Mouse (Mus musculus) CH12.LX (cell line): ENCODE results near the gene Sept9. TPM values are rescaled to one million over a fixed set of nuclear protein-coding genes. Genes with fewer than 3 reads are reported as not detected.

ENCODE experiments used
- DNase-seq: peaks from one replicate; pipeline ENCODE4 v3.0.0-alpha.2; 2013; ENCODE audit errors: extremely low read depth
- H3K27ac ChIP-seq: 2 replicates; pipeline ENCODE4 v1.5.1; 2012; ENCODE audit warnings: low read depth, mild to moderate bottlenecking, control low read depth, moderate library complexity; ENCODE audit not compliant: insufficient read depth
- H3K27me3 ChIP-seq: replicated peaks from 2 replicates; pipeline ENCODE3; 2012; ENCODE audit warnings: inconsistent platforms
- H3K36me3 ChIP-seq, 2 experiments: replicated peaks in 1 of 2; 2 replicates each; pipeline versions ENCODE3 to v1.6.1; 2012; ENCODE audit warnings: inconsistent platforms in 1 of 2, low read length in 1 of 2, mild to moderate bottlenecking in 1 of 2, mixed read lengths in 1 of 2, moderate library complexity in 1 of 2; ENCODE audit not compliant: control insufficient read depth in 1 of 2, insufficient read depth in 1 of 2
- H3K4me1 ChIP-seq, 2 experiments: 2 replicates each; pipeline ENCODE4 v1.6.1; 2012; ENCODE audit warnings: inconsistent platforms in 1 of 2, moderate library complexity in 1 of 2; ENCODE audit not compliant: insufficient read depth in 2 of 2, control insufficient read depth in 1 of 2
- H3K4me2 ChIP-seq: 2 replicates; pipeline ENCODE4 v1.6.1; 2012; ENCODE audit warnings: low read depth, mild to moderate bottlenecking, control low read depth; ENCODE audit not compliant: poor library complexity, insufficient read depth, severe bottlenecking
- H3K4me3 ChIP-seq, 3 experiments: fragments of 150-350 bp in 1 of 3; sonication (generic) in 1 of 3; replicated peaks in 1 of 3; 2 replicates each; pipeline versions ENCODE3 to v1.5.1; 2011 to 2012; ENCODE audit warnings: low read depth in 2 of 3, low read length in 2 of 3, mild to moderate bottlenecking in 2 of 3, moderate library complexity in 2 of 3, control low read depth in 1 of 3, improper control_type of control experiment in 1 of 3, inconsistent platforms in 1 of 3, mixed read lengths in 1 of 3; ENCODE audit not compliant: poor library complexity in 1 of 3
- H3K79me2 ChIP-seq: replicated peaks from 2 replicates; pipeline ENCODE4 v1.6.1; 2012; ENCODE audit warnings: mild to moderate bottlenecking, moderate library complexity; ENCODE audit not compliant: control insufficient read depth, poor library complexity, insufficient read depth, severe bottlenecking; ENCODE audit errors: extremely low read depth
- H3K9ac ChIP-seq: 2 replicates; pipeline ENCODE4 v1.6.1; 2012; ENCODE audit warnings: low read depth, mild to moderate bottlenecking, control low read depth, moderate library complexity; ENCODE audit not compliant: insufficient read depth
- H3K9me3 ChIP-seq: replicated peaks from 2 replicates; pipeline ENCODE3; 2012; ENCODE audit warnings: low read length, inconsistent platforms, mixed read lengths
- BHLHE40 ChIP-seq: IDR thresholded peaks from 2 replicates; pipeline ENCODE4 v1.6.1; 2011; ENCODE audit warnings: mild to moderate bottlenecking, low read depth, low read length, improper control_type of control experiment
- CHD1 ChIP-seq: IDR thresholded peaks from 2 replicates; pipeline ENCODE4 v1.6.1; 2012; ENCODE audit warnings: low read depth, low read length, improper control_type of control experiment, inconsistent platforms
- CHD2 ChIP-seq: IDR thresholded peaks from 2 replicates; pipeline ENCODE4 v1.6.1; 2011; ENCODE audit warnings: low read length, improper control_type of control experiment
- CTCF ChIP-seq, 2 experiments: IDR thresholded peaks in 1 of 2; conservative IDR thresholded peaks in 1 of 2; 2 replicates each; pipeline ENCODE4 v1.5.1; 2011 to 2012; ENCODE audit warnings: low read depth in 2 of 2, low read length in 2 of 2, improper control_type of control experiment in 1 of 2, inconsistent platforms in 1 of 2, mild to moderate bottlenecking in 1 of 2, moderate library complexity in 1 of 2
- E2F4 ChIP-seq: IDR thresholded peaks from 2 replicates; pipeline ENCODE4 v1.6.1; 2011; ENCODE audit warnings: low read depth, low read length, improper control_type of control experiment; ENCODE audit not compliant: insufficient replicate concordance
- ELF1 ChIP-seq: IDR thresholded peaks from 2 replicates; pipeline ENCODE4 v1.6.1; 2014; ENCODE audit warnings: low read depth, mild to moderate bottlenecking, inconsistent platforms, low read length, improper control_type of control experiment
- EP300 ChIP-seq: IDR thresholded peaks from 2 replicates; pipeline ENCODE4 v1.6.1; 2011; ENCODE audit warnings: low read length, improper control_type of control experiment
- ETS1 ChIP-seq: conservative IDR thresholded peaks from 2 replicates; pipeline ENCODE4 v1.6.1; 2012; ENCODE audit warnings: low read depth, mild to moderate bottlenecking, inconsistent platforms, low read length, improper control_type of control experiment, moderate library complexity
- GABPA ChIP-seq: IDR thresholded peaks from 2 replicates; pipeline ENCODE4 v1.6.1; 2012; ENCODE audit warnings: low read depth, low read length, improper control_type of control experiment, inconsistent platforms; ENCODE audit not compliant: insufficient replicate concordance
- HCFC1 ChIP-seq: IDR thresholded peaks from 2 replicates; pipeline ENCODE4 v1.6.1; 2012; ENCODE audit warnings: low read depth, mild to moderate bottlenecking, inconsistent platforms, low read length, improper control_type of control experiment
- IRF4 ChIP-seq: IDR thresholded peaks from 2 replicates; pipeline ENCODE4 v1.6.1; 2014; ENCODE audit warnings: low read depth, mild to moderate bottlenecking, inconsistent platforms, low read length, improper control_type of control experiment
- JUN ChIP-seq: IDR thresholded peaks from 2 replicates; pipeline ENCODE4 v1.6.1; 2011; ENCODE audit warnings: low read depth, mild to moderate bottlenecking, low read length, improper control_type of control experiment, moderate library complexity; ENCODE audit not compliant: insufficient read depth
- JUND ChIP-seq: conservative IDR thresholded peaks from 2 replicates; pipeline ENCODE4 v1.6.1; 2011; ENCODE audit warnings: low read depth, low read length, improper control_type of control experiment
- KAT2A ChIP-seq: IDR thresholded peaks from 2 replicates; pipeline ENCODE4 v1.6.1; 2012; ENCODE audit warnings: low read length, improper control_type of control experiment, inconsistent platforms; ENCODE audit not compliant: insufficient replicate concordance
- MAFK ChIP-seq: IDR thresholded peaks from 2 replicates; pipeline ENCODE4 v1.6.1; 2011; ENCODE audit warnings: low read length, improper control_type of control experiment; ENCODE audit not compliant: insufficient replicate concordance
- MAX ChIP-seq: IDR thresholded peaks from 2 replicates; pipeline ENCODE4 v1.6.1; 2011; ENCODE audit warnings: low read length, improper control_type of control experiment
- MAZ ChIP-seq: IDR thresholded peaks from 2 replicates; pipeline ENCODE4 v1.6.1; 2012; ENCODE audit warnings: low read depth, mild to moderate bottlenecking, inconsistent platforms, low read length, improper control_type of control experiment, moderate library complexity
- MEF2A ChIP-seq: IDR thresholded peaks from 2 replicates; pipeline ENCODE4 v1.6.1; 2014; ENCODE audit warnings: low read depth, mild to moderate bottlenecking, inconsistent platforms, low read length, improper control_type of control experiment, borderline replicate concordance
- MXI1 ChIP-seq: IDR thresholded peaks from 2 replicates; pipeline ENCODE4 v1.6.1; 2011; ENCODE audit warnings: mild to moderate bottlenecking, low read depth, low read length, improper control_type of control experiment
- MYC ChIP-seq: IDR thresholded peaks from 2 replicates; pipeline ENCODE4 v1.6.1; 2011; ENCODE audit warnings: low read depth, mild to moderate bottlenecking, improper control_type of control experiment, low read length
- NELFE ChIP-seq: IDR thresholded peaks from 2 replicates; pipeline ENCODE4 v1.6.1; 2011; ENCODE audit warnings: low read depth, low read length, improper control_type of control experiment
- NRF1 ChIP-seq: IDR thresholded peaks from 2 replicates; pipeline ENCODE4 v1.6.1; 2014; ENCODE audit warnings: low read depth, mild to moderate bottlenecking, inconsistent platforms, low read length, improper control_type of control experiment, moderate library complexity
- PAX5 ChIP-seq: IDR thresholded peaks from 2 replicates; pipeline ENCODE4 v1.6.1; 2012; ENCODE audit warnings: low read length, inconsistent platforms, mixed read lengths
- POLR2A ChIP-seq: IDR thresholded peaks from 2 replicates; pipeline ENCODE4 v1.6.1; 2011; ENCODE audit warnings: low read depth, mild to moderate bottlenecking, improper control_type of control experiment, low read length
- POLR2AphosphoS2 ChIP-seq: IDR thresholded peaks from 2 replicates; pipeline ENCODE4 v1.6.1; 2011; ENCODE audit warnings: low read depth, low read length, improper control_type of control experiment
- RAD21 ChIP-seq: IDR thresholded peaks from 2 replicates; pipeline ENCODE4 v1.6.1; 2011; ENCODE audit warnings: low read depth, mild to moderate bottlenecking, low read length, improper control_type of control experiment, moderate library complexity
- RCOR1 ChIP-seq: conservative IDR thresholded peaks from 2 replicates; pipeline ENCODE4 v1.6.1; 2012; ENCODE audit warnings: low read depth, mild to moderate bottlenecking, inconsistent platforms, low read length, improper control_type of control experiment
- SIN3A ChIP-seq: IDR thresholded peaks from 2 replicates; pipeline ENCODE4 v1.6.1; 2012; ENCODE audit warnings: low read length, improper control_type of control experiment, inconsistent platforms
- SMC3 ChIP-seq: IDR thresholded peaks from 2 replicates; pipeline ENCODE4 v1.6.1; 2011; ENCODE audit warnings: low read depth, low read length, improper control_type of control experiment
- TBP ChIP-seq: conservative IDR thresholded peaks from 2 replicates; pipeline ENCODE4 v1.6.1; 2011; ENCODE audit warnings: low read depth, low read length, improper control_type of control experiment
- TCF12 ChIP-seq: IDR thresholded peaks from 2 replicates; pipeline ENCODE4 v1.6.1; 2014; ENCODE audit warnings: low read depth, mild to moderate bottlenecking, inconsistent platforms, low read length, improper control_type of control experiment
- UBTF ChIP-seq: IDR thresholded peaks from 2 replicates; pipeline ENCODE4 v1.6.1; 2012; ENCODE audit warnings: low read depth, mild to moderate bottlenecking, inconsistent platforms, low read length, improper control_type of control experiment, moderate library complexity
- USF1 ChIP-seq: IDR thresholded peaks from 2 replicates; pipeline ENCODE4 v1.6.1; 2014; ENCODE audit warnings: low read depth, mild to moderate bottlenecking, inconsistent platforms, low read length, improper control_type of control experiment
- USF2 ChIP-seq: conservative IDR thresholded peaks from 2 replicates; pipeline ENCODE4 v1.6.1; 2011; ENCODE audit warnings: low read depth, low read length, improper control_type of control experiment
- ZC3H11A ChIP-seq: IDR thresholded peaks from 2 replicates; pipeline ENCODE4 v1.6.1; 2012; ENCODE audit warnings: low read depth, mild to moderate bottlenecking, inconsistent platforms, low read length, improper control_type of control experiment
- ZKSCAN1 ChIP-seq: IDR thresholded peaks from 2 replicates; pipeline ENCODE4 v1.6.1; 2012; ENCODE audit warnings: low read depth, inconsistent platforms, low read length, improper control_type of control experiment, borderline replicate concordance
- ZMIZ1 ChIP-seq: IDR thresholded peaks from 2 replicates; pipeline ENCODE4 v1.6.1; 2012; ENCODE audit warnings: low read depth, mild to moderate bottlenecking, inconsistent platforms, low read length, improper control_type of control experiment
- ZNF384 ChIP-seq: IDR thresholded peaks from 2 replicates; pipeline ENCODE4 v1.6.1; 2012; ENCODE audit warnings: low read depth, low read length, improper control_type of control experiment, inconsistent platforms
- dilution Hi-C: fragments of 300-500 bp; cut with MboI; formaldehyde crosslinking; loops from 2 replicates; pipeline ENCODE4 v1.14.3; 2020; ENCODE audit warnings: low sequenced_read_pairs; ENCODE audit not compliant: extremely low pct_unique_long_range_greater_than_20kb, extremely low pct_ligation_motif_present
- in situ Hi-C: fragments of 300-500 bp; cut with MboI; formaldehyde crosslinking; loops from 3 replicates; pipeline ENCODE4 v1.14.3; 2019; ENCODE audit warnings: low sequenced_read_pairs, low pct_ligation_motif_present, low pct_unique_long_range_greater_than_20kb, mixed read lengths
- polyA plus RNA-seq: library from polyadenylated mRNA; unstranded; fragments of >175 nt; gene quantifications from 2 replicates; pipeline ENCODE4 v1.2.1, GENCODE M21; 2012; ENCODE audit warnings: low read depth; ENCODE audit not compliant: insufficient read length
- total RNA-seq, 2 experiments: library from RNA; depleted of rRNA; stranded (reverse); fragments of 300-350 nt in 1 of 2; fragments of >200 nt in 1 of 2; gene quantifications; 2 replicates each; pipeline ENCODE4 v1.2.3; 2012 to 2014

Sept9 gene
- total and polyA plus RNA-seq, 3 experiments, result 47.6 to 128 (median 110) TPM

DNA sequence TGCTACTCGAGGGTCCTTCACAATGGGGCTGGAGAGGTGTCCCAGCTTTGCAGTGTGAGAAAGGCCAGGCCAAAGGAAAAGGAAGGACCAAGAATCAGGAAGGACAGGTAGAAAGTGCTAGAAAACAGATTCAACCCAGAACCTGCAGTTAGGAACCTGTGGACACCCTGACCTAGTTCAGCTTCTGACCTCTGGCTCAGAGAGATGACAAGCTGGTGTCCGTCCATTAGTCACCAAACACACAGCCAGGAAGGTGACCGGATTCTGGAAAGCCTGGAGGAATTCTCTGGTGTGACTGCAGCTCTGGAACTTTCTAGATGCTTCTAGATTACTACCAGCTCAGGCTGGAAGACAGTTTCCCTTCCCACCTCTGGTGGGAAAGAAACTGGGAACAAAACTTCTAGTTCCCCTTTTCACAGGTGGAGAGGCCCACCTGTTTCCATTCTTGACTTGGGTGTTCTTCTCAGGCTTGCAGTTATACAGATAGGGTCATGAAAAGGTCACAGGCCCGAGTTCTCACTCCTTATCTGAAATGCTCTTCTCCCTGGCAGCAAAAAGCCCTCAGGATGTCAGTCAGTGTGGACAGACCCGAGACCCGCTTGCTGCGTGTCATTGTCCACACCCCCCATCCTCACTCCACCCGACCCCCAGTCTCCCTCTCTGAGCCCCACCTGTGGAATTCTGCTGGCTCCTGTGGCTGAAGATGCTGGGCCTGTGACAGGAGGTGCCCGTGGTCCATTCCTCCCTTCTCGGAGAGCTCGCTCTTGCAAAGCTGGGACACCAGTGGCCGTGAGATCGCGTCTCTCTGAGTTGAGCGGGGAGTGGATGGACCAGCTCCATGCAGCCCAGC is 123.5 kb downstream of the Sept9 start:
- Histone ChIP-seq H3K27me3 (no peaks in the 10 kb centered on the region), H3K9ac (peak overlapping the region; percentile 11; the same call in 1 of the 2 replicates), H3K4me1 (peaks cover 62 to 86% of the 10 kb centered on the region in 2 experiments), H3K79me2 (peaks cover 38% of the 10 kb centered on the region), H3K4me3 (peak overlapping the region in 1 of 3 experiments; percentile 30), H3K9me3 (no peaks in the 10 kb centered on the region), H3K36me3 (peaks cover 0 to 2% of the 10 kb centered on the region in 2 experiments), H3K27ac (peak overlapping the region; percentile 96), H3K4me2 (peak overlapping the region; percentile 12)
- in situ Hi-C loops, result no loop called here
- TF ChIP-seq HCFC1, result no peak
- no peak for TF ChIP-seq ZKSCAN1
- peak; percentile 86 for TF ChIP-seq IRF4
- TF ChIP-seq SIN3A, result peak; percentile 61
- TF ChIP-seq KAT2A, result no peak
- TF ChIP-seq MAZ, result no peak; the same call in 1 of the 2 replicates
- peak; percentile 77 for TF ChIP-seq MYC
- no peak; the same call in 1 of the 2 replicates for TF ChIP-seq POLR2AphosphoS2
- peak; percentile 96 for TF ChIP-seq RCOR1
- TF ChIP-seq ZC3H11A, result no peak
- no peak for TF ChIP-seq E2F4
- no peak for TF ChIP-seq GABPA
- TF ChIP-seq JUN, result 0 out of 2 replicates have a peak, but pooled peaks have one; percentile 7
- TF ChIP-seq CHD2, result peak; percentile 76
- no peak for TF ChIP-seq ZMIZ1
- no peak for TF ChIP-seq RAD21
- no peak for TF ChIP-seq POLR2A
- TF ChIP-seq BHLHE40, result peak; percentile 76
- TF ChIP-seq EP300, result peak; percentile 98
- no peak for TF ChIP-seq USF2
- 0 out of 2 replicates have a peak, but pooled peaks have one; percentile 6 for TF ChIP-seq NRF1
- peak; percentile 85 for TF ChIP-seq MEF2A
- peak; percentile 93; the same call in 1 of the 2 replicates for TF ChIP-seq CHD1
- peak; percentile 2 for TF ChIP-seq SMC3
- TF ChIP-seq PAX5, result no peak
- no peak for TF ChIP-seq UBTF
- no peak for TF ChIP-seq ELF1
- TF ChIP-seq CTCF (conservative IDR thresholded peaks at IDR 0.05 in 1 of 2, IDR thresholded peaks at IDR 0.05 in 1 of 2; ENCODE audit: low read depth in 2 of 2, low read length in 2 of 2), result no peak
- TF ChIP-seq TCF12, result peak; percentile 97
- no peak for TF ChIP-seq NELFE
- TF ChIP-seq MAX, result no peak; the same call in 1 of the 2 replicates
- peak; percentile 32; the same call in 1 of the 2 replicates for TF ChIP-seq MXI1
- peak; percentile 39; the same call in 1 of the 2 replicates for TF ChIP-seq MAFK
- no peak for TF ChIP-seq USF1
- TF ChIP-seq ETS1, result peak; percentile 90
- no peak for TF ChIP-seq TBP
- 0 out of 2 replicates have a peak, but pooled peaks have one; percentile 48 for TF ChIP-seq JUND
- TF ChIP-seq ZNF384, result no peak; the same call in 1 of the 2 replicates
- dilution Hi-C loops, result no loop called here
- no peak for DNase-seq
